Mouse (Mus musculus) E14TG2a.4 (cell line): ENCODE measurements around the gene Gm28374.

Experiments
- CTCF ChIP-seq: conservative IDR thresholded peaks from 2 replicates; pipeline ENCODE4 v1.5.1; 2014; ENCODE audit warnings: low read length
- NANOG ChIP-seq: IDR thresholded peaks from 2 replicates; pipeline ENCODE4 v1.6.1; 2014; ENCODE audit warnings: borderline replicate concordance, low read length, mixed read lengths

DNA sequence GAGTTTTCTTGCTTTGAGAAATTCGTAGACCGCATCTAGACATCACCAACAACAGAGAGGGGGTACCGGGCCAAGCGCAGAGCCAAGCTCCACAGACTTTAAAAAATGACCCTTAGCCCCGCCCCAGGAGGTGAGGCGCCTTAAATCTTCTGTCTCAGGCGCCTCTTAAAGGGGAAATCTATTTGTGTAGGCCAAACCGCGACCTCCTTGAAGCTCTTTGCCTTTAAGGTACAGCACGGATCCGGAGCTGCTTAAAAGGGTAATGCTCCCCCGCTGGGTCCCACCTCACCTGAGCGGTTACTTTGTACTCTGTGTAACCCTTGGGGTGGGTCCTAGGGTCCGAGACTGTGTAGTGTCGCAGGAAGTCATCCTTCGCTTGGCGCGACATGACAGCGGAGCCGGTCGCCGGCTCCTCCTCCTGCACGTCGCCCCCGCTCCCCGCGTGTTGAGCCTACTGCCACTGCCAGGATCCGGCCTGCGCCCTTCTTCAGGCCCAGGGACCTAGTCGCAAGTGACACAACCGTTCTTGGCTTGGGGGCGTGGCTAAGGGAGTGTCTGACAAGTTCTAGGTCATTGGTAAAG is 45.8 kb upstream of the Gm28374 start, which contains the start of gene Snx15:
- TF ChIP-seq CTCF (no peak), NANOG (no peak)
